Mouse (Mus musculus) thymus, adult 2 months (tissue): Measurements from ENCODE around the gene Tmem199. TPM values are rescaled to one million over a fixed set of nuclear protein-coding genes. Genes with fewer than 3 reads are reported as not detected.
A peak's percentile ranks its signal among the peaks of the same experiment; 100 is the strongest.

Source experiments
- DNase-seq: peaks from one replicate; pipeline ENCODE4 v3.0.0; 2021
- H3K27ac ChIP-seq: fragments of 200-500 bp; 2 replicates; pipeline ENCODE4 v1.5.1; 2012; ENCODE audit warnings: low read length, control low read depth; ENCODE audit not compliant: control insufficient read depth, insufficient read depth
- H3K27me3 ChIP-seq: fragments of 200-500 bp; 2 replicates; pipeline ENCODE4 v1.6.1; 2012; ENCODE audit warnings: mild to moderate bottlenecking, low read length, moderate library complexity, mixed read lengths; ENCODE audit not compliant: control insufficient read depth, insufficient read depth
- H3K36me3 ChIP-seq: fragments of 200-500 bp; 2 replicates; pipeline ENCODE4 v1.6.1; 2012; ENCODE audit warnings: mild to moderate bottlenecking, low read length, moderate library complexity; ENCODE audit not compliant: control insufficient read depth, insufficient read depth
- H3K4me1 ChIP-seq: fragments of 200-500 bp; replicated peaks from 2 replicates; pipeline ENCODE4 v1.6.1; 2012; ENCODE audit warnings: low read length; ENCODE audit not compliant: control insufficient read depth, insufficient read depth
- H3K4me3 ChIP-seq: fragments of 200-500 bp; 2 replicates; pipeline ENCODE4 v1.5.1; 2012; ENCODE audit warnings: mild to moderate bottlenecking, low read length, control low read depth, moderate library complexity; ENCODE audit not compliant: control insufficient read depth, insufficient read depth
- CTCF ChIP-seq: fragments of 200-500 bp; IDR thresholded peaks from 2 replicates; pipeline ENCODE4 v1.5.1; 2012; ENCODE audit warnings: mild to moderate bottlenecking, control low read depth, low read length, moderate library complexity, borderline replicate concordance; ENCODE audit not compliant: control insufficient read depth, poor library complexity, insufficient read depth; ENCODE audit errors: extremely low read depth
- POLR2A ChIP-seq: fragments of 200-500 bp; IDR thresholded peaks from 2 replicates; pipeline ENCODE4 v1.6.1; 2012; ENCODE audit warnings: mild to moderate bottlenecking, low read length, control low read depth, moderate library complexity; ENCODE audit not compliant: control insufficient read depth, poor library complexity, insufficient read depth; ENCODE audit errors: extremely low read depth
- WGBS: fragments of 180-500 bp; shearing (Covaris S2); methylation state at CpG from one replicate; pipeline ENCODE4 v1.1.7; 2018; 5-methylcytosine and 5-hydroxymethylcytosine counted together
- polyA plus RNA-seq: library from polyadenylated mRNA; depleted of rRNA; stranded (reverse); fragments of >200 nt; gene quantifications from 2 replicates; pipeline ENCODE4 v1.2.3, GENCODE M21; 2012

The Tmem199 gene
- polyA plus RNA-seq, 1 experiment: 17.3 TPM

DNA sequence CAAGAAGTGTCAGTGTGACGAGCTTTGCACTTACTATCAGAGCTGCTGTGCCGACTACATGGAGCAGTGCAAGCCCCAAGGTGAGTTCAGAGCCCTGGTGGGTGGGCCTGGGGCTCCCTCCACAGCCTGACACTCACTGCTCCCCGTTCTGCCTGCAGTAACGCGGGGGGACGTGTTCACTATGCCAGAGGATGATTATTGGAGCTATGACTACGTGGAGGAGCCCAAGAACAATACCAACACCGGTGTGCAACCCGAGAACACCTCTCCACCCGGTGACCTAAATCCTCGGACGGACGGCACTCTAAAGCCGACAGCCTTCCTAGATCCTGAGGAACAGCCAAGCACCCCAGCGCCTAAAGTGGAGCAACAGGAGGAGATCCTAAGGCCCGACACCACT, 12.4 kb downstream of the Tmem199 start:
- H3K36me3 ChIP-seq: no peaks in the 10 kb centered on the region
- H3K4me3 ChIP-seq: no peak overlapping the region
- DNase-seq: no peak
- no peak overlapping the region for H3K27ac ChIP-seq
- H3K4me1 ChIP-seq: peaks cover 15% of the 10 kb centered on the region
- TF ChIP-seq POLR2A: no peak
- no peak for TF ChIP-seq CTCF
- peaks cover 6% of the 10 kb centered on the region for H3K27me3 ChIP-seq
- 60% methylated on average over 16 of the region's 16 CpGs for WGBS

DNA sequence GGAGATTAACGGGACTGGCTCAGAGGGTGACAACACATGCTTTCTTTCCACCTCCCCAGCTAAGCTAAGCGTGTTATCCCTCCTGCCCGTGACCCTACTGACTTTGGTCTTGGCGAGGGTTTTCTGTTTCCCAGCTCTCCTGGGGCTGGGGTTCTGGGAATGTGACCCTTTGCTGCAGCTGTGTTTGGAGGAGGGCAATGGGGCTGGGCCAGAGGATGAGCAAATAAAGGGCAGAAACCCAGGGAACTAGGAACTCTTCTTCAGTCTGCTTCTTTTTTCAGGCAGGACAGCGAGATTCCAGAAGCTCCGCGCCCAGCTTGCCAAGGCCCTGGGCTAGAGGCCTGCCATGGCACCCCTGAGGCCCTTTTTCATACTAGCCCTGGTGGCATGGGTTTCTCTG, 13.0 kb downstream of the Tmem199 start, which contains the start of gene Vtn:
Gene Vtn (plus strand): TSS at position 88 of the 400 bp plus-strand sequence.
- 81% methylated on average over 7 of the region's 7 CpGs for WGBS
- H3K27ac ChIP-seq: no peak within 1 kb of the TSS
- peak within 1 kb of the TSS; percentile 41 for H3K4me3 ChIP-seq
- no peak for TF ChIP-seq CTCF
- TF ChIP-seq POLR2A: no peak
- peaks cover 6% of the 10 kb centered on the region for H3K27me3 ChIP-seq
- H3K36me3 ChIP-seq: no peaks in the 10 kb centered on the region
- no peak for DNase-seq
- peaks cover 15% of the 10 kb centered on the region for H3K4me1 ChIP-seq

DNA sequence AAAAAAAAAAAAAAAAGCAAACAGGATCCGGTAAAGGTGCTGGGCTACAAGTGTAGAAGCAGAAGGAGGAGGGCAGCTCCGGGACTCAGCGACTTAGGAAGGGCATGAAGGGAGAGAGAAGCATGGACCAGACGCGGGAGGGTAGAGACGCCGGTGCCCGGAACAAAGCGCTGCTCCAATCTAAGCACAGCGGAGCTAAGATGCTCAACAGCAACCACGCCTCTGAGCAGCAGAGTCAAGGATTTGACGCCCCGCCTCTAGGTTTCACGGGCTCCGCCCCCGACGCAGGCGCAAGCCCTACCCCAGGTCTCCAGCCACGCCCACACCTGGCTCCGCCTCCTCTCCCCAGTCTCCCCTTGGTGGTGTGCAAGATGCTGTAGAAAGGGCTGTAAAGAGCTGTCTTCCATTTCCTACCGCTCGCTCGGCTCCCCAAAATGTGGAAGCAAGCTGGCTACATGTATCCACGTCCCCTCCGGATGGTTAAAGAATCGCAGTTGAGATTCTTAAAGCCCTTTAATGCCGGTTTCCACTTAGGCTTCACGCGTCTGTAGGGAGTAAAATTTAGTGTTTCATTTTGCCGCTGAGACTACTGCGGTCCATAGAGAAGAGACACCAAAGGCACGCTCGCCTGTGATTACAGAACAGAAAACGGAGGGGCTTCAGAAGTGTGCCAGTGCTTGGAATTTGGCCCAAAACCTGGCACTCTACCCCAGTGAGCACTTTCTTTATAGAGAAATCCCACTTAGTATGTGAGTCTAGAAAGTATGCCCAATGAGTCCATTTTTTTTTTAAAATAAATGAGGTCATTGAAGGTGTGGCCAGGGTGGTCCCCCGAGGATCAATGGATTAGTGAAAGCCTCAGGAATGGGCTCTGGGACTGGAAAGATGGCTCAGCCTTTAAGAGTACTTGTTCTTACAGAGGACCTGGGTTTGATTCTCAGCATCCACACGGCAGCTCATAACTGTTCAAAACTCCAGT, 14.1 kb downstream of the Tmem199 start, which contains the start of gene Sarm1:
Gene Sarm1 (minus strand): TSS at position 211 of the 979 bp plus-strand sequence.
- Histone ChIP-seq H3K27ac (no peak within 1 kb of the TSS), H3K4me1 (peaks cover 15% of the 10 kb centered on the region), H3K4me3 (peak within 1 kb of the TSS; percentile 43), H3K27me3 (peaks cover 6% of the 10 kb centered on the region), H3K36me3 (no peaks in the 10 kb centered on the region)
- 3% methylated on average over 36 of the region's 36 CpGs for WGBS
- TF ChIP-seq POLR2A (peak; percentile 19; the same call in 1 of the 2 replicates), CTCF (no peak)
- DNase-seq: peak; percentile 99

DNA sequence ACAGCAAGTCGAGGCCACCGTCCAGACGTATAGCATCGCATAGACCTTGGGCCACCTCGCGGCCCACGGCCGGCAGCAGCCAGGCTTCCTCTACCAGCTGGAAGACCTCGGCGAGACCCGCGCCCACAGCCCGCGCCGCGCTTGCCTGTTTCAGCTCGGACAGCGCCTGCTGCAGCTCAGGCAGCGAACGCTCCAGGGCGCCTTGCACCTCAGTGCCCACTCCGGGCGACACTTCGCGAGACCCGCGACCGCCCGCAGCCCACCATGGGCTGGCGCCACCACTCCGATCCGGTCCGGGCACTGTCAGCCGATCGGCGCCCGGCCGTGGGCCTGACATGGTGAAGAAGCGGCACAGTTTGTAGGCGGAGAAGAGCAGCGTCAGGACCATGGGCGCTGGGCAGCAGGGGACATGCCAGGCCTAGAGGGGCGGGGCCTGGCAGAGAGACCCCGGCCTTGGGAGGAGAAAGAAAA, 14.9 kb downstream of the Tmem199 start:
- peak overlapping the region; percentile 43 for H3K4me3 ChIP-seq
- peaks cover 15% of the 10 kb centered on the region for H3K4me1 ChIP-seq
- peak; percentile 27 for DNase-seq
- 0 out of 2 replicates have a peak, but pooled peaks have one; percentile 13 for TF ChIP-seq CTCF
- no peak for TF ChIP-seq POLR2A
- peaks cover 6% of the 10 kb centered on the region for H3K27me3 ChIP-seq
- H3K27ac ChIP-seq: no peak overlapping the region
- H3K36me3 ChIP-seq: no peaks in the 10 kb centered on the region
- WGBS: 2% methylated on average over 44 of the region's 44 CpGs

DNA sequence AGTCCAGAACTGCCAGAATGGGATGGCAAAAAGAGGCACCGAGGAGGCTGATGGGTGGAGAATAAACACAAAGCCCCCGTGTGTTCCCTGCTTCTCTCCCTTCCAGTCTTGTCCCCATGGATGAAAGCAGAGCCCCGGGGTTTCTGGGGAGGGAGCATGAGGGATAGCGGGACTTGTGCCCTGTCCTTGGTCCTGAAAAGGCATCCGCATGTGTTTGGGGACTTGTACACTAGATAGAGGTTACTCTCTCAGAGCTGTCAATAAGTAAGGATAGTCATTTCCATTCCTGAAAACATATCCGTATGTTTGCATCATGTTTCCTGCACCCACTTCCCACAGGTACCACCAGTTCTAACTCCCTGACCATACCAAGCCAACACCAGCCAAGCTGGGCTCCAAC, 16.1 kb downstream of the Tmem199 start:
- TF ChIP-seq POLR2A (no peak), CTCF (no peak)
- peaks cover 6% of the 10 kb centered on the region for H3K27me3 ChIP-seq
- no peak overlapping the region for H3K27ac ChIP-seq
- no peaks in the 10 kb centered on the region for H3K36me3 ChIP-seq
- H3K4me1 ChIP-seq: peaks cover 15% of the 10 kb centered on the region
- H3K4me3 ChIP-seq: no peak overlapping the region
- peak; percentile 15 for DNase-seq
- 17% methylated on average over 6 of the region's 6 CpGs for WGBS

DNA sequence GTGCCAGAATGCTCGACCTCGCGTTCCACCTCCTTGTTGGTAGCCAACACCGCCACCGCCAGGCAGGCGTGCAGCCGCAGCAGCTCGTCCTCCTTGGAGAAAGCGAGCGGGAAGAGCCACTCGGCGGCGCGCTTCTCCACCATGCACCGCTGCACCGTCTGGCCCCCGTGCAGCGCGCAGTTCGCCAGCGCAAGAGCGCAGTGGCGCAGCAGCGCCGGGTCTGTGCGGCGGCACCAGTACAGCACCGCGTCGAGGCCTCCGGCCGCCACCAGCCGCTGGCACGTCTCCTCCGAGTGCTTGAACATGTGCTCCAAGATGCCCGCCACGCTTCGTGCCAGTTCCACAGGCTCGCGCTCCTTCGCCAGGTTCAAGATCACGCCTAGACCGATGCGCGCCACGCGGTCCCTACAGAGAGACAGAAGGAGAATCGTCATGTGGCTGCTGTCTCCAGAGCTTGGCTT, 21.2 kb downstream of the Tmem199 start:
- Histone ChIP-seq H3K36me3 (no peaks in the 10 kb centered on the region), H3K4me3 (no peak overlapping the region), H3K4me1 (no peaks in the 10 kb centered on the region), H3K27me3 (peaks cover 2% of the 10 kb centered on the region; the same call in 1 of the 2 replicates), H3K27ac (no peak overlapping the region)
- TF ChIP-seq CTCF: no peak
- no peak for TF ChIP-seq POLR2A
- peak; percentile 30 for DNase-seq
- 9% methylated on average over 48 of the region's 48 CpGs for WGBS
